Mouse (Mus musculus) left cerebral cortex, postnatal 4 days (tissue): Measurements from ENCODE around the gene Ap4s1. TPM values are rescaled to one million over a fixed set of nuclear protein-coding genes. Genes with fewer than 3 reads are reported as not detected.

ENCODE experiments used
- DNase-seq: peaks from one replicate; pipeline ENCODE4 v3.0.0-alpha.2; 2022
- intact Hi-C: fragments of 180-260 bp; cut with DNase I; formaldehyde crosslinking; loops from one replicate; pipeline ENCODE4 v1.15.1; 2025
- total RNA-seq, 2 experiments: library from RNA; stranded (reverse); gene quantifications; 2 replicates each; pipeline ENCODE4 v1.2.3; 2021

Ap4s1 gene
- total RNA-seq, 2 experiments from 2014 or later = 31.5 to 31.6 TPM

DNA sequence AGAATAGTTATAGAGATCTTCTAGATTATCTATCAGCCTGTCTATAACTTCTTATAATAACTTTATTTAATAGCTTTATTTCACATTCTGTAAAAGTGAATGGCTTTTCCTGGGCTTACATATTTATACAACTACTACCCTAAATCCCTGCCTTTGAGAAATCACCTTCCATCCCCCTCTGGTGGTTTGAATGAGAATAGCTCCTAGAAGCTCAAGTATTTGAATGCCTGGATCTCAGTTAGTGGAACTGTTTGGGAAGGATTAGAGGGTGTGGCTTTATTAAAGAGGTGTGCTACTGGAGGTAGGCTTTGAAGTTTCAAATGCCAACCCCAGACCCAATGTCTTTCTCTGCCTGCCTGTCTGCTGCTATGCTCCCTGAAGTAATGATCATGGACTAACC, 10.9 kb downstream of the Ap4s1 start:
- no peak for DNase-seq
- intact Hi-C loops = no loop called here

DNA sequence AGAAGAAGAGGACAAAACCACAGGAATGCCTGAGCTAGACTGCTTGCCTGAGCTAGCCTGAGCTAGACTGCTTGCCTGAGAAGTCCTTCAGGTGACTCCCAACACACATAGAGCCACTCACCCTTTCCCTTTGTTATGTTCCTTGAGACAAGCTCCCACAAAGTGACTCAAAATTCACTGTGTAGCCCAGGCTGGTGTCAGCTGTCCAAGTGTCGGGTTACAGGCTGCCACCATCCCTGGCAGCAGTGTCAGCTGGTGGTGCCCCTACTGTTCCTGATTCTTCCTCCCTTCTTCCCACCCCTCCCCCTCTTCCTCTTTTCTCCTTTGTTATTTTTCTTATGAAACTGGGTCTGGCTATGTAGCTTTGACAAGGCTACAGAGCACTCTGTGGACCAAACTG, 13.0 kb downstream of the Ap4s1 start:
- intact Hi-C loops = no loop called here
- no peak for DNase-seq

DNA sequence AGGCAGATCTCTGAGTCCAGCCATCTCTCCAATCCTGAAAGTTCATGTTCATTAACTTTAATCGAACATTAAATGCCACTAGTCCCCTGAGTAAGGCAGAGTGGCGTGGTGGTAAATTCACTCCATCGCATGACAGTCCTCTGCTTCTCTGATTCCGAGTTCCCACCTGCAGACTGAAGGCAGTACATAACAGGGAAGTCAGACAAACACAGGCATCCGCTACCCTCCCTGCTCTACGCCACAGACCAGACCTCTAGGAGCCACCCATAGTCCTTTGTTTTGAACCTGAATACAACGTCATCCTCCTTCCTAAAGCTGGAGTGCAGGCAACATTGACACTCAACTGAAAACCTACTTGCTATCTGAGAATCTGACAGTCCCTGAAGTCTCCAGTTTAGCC, 13.7 kb downstream of the Ap4s1 start:
- intact Hi-C loops = no loop called here
- DNase-seq = no peak

DNA sequence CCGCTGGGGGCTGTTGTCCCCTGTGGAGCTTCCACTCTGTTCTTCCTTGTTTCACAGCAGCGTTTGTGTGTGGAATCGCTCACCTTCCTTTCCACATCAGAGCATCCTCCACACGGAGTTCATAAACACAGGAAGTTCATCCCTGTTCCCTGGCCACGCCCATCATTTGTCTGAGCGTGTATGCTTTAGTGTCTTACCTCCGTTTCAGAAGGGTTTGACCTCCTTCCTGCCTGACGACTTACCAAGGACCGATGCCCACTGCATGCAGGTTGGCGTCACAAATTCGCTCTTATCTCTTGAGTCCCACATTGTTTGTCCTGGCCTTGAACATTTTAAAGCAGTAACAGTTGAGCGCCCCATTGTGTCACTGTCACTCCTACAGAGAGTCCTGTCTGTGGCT, 14.9 kb downstream of the Ap4s1 start:
- intact Hi-C loops = no loop called here
- no peak for DNase-seq

DNA sequence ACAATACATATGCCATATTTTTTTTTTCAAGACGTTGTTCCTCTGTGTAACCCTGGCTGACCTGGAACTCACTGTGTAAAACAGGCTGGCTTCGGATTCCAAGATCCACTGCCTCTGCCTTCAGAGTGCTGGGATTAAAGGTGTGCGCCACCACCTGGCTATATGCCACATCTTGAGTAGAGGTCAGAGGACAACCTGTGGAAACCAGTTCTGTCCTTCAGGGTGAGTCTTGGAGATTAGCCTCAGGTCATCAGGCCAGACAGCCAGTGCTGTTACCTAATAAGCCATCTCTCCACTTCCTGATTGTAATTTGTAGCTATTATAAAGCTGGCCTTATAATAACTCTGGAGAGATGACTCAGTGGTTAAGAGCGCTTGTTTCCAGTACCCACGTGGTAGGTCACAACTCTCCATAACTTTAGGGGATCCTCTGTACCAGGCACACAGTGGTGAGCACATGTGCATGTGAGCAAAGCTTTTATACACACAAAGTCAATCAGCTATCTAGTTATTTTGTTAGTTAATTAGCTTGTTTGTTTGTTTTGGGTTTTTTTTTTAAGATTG, 15.9 kb downstream of the Ap4s1 start:
- intact Hi-C loops = no loop called here
- no peak for DNase-seq

DNA sequence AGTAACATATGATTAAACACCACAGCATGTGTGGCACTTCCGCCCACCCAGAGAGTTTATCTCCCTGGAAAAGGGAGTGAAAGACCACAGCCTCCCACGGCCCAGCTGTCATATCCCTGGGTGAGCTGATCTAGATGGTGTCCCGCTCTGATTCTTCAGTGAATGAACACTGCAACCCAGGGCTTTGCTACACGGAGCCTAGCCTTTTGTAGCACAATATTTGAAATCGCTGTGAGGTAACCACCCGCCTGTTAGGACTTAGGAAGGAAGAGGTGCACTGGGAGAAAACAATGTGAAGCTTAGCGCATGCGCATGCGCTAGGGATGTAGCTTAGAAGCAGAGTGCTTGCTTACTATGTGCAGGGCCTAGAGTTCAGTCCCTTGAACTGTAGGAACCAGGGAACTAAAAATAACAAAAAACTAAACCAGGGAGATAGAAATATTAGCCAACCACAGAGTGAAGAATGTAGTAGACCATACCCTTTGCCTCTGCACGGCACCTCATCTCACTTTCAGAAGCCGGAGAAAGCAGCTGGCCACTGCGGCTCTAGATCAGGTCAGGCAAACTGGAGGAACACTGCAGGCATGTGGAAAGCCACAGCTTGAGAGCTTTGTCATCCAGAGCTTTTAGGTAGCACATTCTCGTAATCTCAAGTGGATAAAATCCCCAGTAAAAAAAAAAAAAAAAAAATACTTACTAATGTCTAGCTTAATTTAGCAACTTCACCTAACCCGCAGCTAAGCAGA, 18.3 kb downstream of the Ap4s1 start:
- intact Hi-C loops = no loop called here
- DNase-seq = no peak

DNA sequence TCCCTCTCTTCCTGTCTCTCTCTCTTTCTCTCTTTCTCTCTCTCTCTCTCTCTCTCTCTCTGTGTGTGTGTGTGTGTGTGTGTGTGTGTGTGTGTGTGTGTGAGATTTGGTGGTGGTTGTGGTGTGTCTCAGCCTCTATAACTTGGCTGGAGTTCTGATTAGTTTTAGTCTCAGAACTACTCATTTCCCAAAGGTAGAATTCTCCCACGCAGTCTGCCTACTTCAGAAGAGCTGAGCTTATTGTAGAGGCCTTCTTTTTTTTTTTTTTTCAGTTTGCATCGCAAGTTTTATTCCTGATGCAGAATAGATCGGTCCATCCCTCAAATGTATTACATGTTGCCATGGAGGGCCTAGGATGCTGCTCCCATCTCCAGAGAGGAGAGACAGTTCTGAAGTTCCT, 18.9 kb downstream of the Ap4s1 start:
- intact Hi-C loops = no loop called here
- no peak for DNase-seq

DNA sequence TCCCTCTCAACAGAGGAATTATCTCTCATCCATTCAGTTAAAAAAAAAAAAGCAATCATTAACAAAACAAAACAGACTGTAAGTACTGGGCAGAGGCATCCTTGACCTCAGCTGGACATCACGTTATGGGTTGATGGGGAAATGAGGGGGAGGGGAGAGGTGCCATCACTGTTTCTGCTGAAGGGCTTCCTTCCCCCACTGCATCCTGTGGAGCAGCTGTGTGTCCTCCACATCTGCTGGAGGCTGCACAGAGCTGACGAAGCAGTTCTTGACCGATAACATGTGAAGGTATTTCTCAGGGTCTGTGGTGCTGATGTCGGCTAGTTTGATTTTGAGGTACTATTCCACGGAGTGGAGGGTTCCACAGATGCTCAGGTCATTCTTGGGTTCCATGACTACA, 19.3 kb downstream of the Ap4s1 start:
- no peak for DNase-seq
- intact Hi-C loops = no loop called here

DNA sequence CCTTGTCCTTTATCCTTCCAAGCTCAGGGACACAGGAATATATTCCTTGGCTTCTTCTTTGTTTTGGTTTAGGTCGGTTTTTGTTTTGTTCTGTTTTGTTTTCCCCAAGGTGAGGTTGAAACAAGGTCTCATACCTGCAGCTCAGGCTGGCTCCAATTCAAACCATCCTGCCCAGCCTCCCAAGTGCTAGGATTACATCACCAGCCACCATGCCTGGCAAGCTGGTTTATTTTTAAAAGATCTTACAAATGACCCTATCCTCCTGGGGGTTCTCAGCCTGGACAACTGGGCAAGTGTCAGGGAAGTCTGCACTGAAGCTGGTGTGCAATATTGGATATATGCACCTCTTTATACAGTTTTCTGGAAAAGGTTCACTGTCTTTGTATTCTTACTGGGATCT, 21.9 kb downstream of the Ap4s1 start:
- intact Hi-C loops = no loop called here
- no peak for DNase-seq

DNA sequence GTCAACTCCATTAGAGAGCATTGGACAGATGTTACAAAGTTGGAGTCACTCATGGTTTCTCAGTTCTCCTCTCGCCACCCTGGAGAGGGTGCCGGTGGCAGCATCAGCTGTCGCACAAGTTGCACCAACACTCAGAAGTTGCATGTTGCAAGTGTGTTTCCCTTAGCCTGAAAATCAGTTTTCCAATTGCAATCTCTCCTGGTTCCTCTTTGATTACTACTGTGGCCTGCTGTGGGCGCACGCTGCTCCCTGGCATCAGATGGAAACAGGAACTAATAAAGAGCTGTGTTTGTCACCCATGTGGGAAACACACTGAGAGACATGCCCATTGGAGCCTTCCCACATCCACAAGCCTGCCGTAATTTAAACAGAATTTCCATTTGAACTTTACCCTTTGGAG, 27.8 kb downstream of the Ap4s1 start:
- DNase-seq = no peak
- intact Hi-C loops = no loop called here

DNA sequence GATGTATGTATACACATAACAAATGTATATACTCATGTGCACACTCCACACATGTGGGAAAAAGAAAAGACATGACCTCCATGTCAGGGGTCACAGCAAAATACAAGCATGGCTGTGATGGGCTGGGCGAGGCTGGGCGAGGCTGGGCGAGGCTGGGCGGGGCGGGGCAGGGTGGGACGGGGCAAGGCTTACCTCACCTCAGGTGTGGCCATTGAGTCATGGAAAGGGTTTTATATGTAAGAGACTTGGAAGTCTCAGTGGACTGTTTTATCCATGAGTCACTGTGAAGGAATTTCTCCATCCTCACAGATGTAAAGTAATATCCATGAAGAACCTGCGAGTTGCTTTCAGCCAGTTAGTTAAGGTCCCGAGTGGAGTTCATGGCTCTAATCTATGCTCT, 31.0 kb downstream of the Ap4s1 start:
- intact Hi-C loops = no loop called here
- no peak for DNase-seq

DNA sequence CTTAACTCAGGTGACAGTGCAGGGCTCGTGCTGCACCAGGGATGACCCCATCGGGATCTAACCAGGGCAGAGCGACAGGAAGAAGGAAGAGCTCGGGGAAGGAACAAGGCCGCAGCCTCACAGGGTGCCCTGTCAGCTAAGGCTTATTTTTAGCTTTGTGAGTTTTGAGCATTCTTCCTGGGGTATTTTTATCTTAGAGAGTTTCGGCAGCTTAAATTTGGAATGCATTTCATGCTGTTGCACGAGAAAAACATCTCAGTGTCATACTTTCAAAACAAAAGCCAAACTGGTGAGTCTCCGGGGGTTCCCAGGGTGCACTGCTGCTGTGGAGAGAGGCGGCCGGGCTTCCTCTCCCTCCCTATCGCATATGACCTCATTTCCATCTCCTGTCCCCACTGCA, 38.2 kb downstream of the Ap4s1 start:
- no peak for DNase-seq
- intact Hi-C loops = no loop called here

DNA sequence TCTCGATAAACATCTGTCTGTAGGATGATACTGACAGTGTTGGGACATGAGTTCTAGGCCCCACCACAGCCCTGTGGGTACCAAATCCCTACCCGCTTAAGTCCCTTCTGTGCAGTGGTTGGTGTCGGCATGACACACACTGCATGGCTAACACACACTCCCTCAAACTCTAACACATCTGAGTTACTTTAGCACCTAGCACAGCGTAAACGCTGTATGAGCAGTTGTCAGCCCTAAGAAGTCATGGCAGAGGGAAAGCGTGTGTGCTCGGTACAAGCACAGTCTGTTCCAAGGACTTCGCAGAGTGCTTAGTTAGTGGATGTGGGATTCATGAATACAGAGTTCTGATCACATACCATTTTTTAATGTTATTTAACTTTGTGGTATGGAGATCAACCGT, 39.0 kb downstream of the Ap4s1 start:
- intact Hi-C loops = no loop called here
- no peak for DNase-seq

DNA sequence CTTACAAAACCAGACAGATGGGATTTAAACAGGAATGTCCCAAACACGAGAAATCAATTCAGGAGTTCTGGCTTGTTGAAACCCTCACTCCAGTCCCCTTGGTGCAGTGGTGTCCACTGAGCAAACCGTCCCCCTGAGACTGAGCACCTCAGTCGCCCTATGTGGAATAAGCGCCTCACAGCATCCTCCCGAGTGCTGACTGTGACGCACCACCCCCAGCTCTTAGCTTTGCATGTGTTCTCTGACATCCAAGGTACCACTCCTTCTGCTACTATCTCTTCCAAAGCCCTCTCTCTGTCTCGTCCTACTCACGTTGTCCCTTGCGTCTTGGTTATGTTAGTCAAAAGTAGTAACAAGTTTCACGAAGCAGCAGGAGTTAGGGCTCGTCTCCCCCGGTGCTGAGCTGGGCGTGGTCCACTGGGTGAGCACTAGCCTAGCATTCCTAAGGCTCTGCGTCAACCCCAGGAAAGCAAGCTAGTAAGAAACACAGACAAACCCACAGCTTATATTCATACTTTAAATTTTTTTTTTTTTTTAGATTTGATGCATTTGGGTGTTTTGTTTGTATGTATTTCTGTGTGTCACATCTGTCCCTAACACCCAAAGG, 43.9 kb downstream of the Ap4s1 start:
- intact Hi-C loops = no loop called here
- no peak for DNase-seq

DNA sequence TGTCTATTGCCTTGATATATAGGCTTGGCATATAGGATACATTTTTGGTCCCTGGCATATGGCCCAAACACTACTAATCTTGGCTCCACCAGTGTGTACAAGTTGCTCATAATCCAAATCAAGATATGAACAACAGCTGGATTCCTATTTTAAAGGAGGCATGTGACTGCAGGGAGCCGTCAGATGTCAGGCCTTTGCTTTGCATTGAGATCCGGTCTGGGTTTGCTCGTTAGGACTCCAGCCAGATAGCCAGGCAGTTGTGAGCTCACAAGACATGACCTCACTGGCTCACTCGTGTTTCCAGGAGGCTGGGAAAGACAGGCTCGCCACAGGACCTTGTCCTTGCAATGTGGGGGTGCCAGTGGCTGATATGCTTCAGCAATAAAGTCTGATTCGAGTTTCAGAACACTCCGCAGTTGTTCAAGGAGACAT, 45.0 kb downstream of the Ap4s1 start:
- no peak for DNase-seq
- intact Hi-C loops = no loop called here

DNA sequence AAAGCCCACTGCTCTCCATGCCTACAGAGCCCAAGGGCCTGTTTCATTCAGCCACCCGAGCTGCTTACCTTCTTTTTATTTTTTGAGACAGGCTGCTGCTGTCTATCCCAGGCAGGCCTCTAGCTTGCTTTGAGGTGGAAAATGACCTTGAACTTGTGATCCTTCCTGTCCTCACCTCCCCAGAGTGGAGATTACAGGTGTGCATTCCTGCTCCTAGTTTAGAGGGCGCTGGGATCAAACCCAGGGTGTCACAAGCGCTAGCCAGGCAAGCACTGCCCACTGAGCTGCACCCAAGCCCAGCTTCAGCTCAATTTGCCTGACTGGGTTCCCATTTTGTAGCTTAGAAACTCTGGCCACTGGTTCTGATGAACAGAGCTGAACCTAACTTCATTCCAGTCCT, 45.5 kb downstream of the Ap4s1 start:
- intact Hi-C loops = no loop called here
- DNase-seq = no peak

DNA sequence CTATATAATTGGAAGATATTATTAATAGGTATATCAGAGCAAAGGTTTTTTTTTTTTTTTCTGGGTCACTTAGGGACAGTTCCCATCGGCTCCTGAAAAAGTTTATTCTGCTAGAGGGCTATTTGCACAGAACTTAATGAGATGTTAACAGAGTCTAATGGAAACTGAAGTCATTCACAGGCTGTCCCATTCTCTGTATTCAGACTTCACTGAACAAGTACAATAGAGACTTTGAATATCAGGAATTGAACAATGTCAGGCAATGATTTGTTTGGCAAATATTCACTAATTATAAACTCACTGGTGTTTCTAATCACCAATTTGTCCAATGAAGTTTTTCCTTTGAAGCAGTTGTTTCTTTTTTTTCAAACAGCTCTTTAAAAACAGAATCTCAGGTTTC, 46.0 kb downstream of the Ap4s1 start:
- DNase-seq = no peak
- intact Hi-C loops = no loop called here

DNA sequence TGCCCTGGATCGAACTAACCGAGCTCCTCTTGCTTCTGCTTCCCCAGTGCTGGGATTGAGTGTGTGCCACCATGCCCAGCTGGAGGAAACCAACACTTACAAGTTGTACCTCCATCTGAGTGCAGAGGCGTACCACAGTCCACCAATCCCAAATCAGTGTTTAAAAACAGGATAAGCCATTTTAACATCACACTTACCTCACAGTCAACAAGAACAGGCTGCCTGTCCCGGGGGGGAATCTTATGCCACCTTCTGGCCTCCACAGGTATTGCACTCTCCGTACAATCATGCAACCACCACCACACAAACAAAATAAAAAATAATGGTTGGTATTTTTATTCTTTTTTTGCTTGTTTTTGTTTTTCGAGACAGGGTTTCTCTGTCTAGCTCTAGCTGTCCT, 50.9 kb downstream of the Ap4s1 start:
- peak; percentile 30 for DNase-seq
- intact Hi-C loops = no loop called here

DNA sequence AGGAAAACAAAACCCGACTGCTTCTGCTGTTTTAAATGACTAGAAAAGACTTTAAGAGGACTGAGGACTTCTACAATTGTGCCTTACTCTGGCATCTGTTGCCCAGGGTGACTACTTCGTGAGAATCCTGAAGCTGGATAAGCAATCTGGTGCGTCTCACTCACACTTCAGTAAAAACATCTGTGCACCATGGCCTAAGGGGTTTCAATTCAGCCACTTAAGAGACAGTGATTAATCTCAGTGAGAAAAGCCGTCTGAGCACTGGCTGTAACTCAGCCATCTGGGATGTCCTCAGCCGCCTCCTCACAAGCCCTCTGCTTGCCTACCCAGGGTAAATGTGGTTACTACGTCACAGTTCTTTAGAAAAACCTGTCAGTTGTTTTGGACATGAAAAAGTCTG, 54.1 kb downstream of the Ap4s1 start:
- DNase-seq = no peak
- intact Hi-C loops = no loop called here

DNA sequence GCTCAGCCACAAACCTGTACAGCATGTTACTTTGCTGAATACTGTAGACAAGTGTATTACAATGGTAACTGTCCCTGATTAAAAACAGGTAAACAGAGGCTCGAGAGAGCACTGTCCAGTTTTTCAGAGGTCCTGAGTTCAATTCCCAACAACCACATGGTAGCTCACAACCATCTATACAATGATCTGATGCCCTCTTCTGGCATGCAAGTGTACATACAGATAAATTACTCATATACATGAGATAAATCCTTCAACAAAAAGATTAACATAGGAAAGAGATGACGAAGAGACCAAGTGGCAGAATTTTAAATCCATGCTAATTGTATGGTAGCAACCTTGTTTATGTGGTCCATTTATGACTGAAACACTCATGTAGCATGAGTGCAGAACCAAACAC, 56.5 kb downstream of the Ap4s1 start:
- intact Hi-C loops = no loop called here
- no peak for DNase-seq

DNA sequence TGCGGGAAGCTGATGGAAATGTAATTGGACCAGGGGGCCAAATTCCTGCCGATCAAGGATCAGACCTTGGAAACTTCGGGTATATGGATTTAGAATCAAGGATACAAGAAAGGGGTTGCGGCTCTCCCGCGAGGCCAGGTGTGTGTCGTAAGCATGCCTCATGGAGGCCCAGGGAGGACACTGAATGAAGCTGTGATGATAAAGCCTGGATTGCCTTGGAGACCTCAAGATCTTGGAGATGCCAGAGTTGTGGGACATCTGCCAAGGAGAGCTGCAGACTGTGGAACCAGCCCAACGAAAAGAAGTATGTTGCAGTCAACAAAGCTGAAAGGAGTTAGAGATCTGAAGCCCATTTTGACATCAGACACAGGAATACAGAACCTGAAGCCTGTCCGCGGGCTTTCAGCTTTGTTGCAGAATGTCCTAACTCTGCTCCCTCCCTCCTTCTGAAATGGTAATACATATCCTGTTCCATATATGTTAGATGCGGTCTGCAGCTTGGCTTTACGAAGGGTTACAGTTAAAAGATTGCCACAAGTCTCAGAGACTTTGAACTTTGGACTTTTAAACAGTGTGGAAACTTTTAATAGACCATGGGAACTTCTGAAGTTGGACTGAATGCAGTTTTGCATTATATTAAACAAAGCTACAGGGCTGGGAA, 65.2 kb downstream of the Ap4s1 start:
- no peak for DNase-seq
- intact Hi-C loops = no loop called here

DNA sequence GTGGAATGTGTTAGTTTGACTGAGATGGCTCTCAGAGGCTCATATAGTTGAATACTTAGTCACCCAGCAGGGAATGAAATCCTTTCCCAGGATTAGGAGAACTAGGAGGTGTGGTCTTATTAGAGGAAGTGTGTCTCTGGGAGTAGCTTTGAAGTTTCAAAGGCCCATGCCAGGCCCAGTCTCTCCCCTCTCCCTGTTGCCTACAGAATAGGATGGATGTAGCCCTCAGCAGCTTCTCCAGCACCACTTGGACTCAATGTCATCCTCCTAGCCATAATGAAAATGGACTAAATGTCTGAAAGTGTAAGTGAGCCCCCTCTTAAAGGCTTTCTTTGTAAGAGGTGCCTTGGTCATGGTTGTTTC, 65.7 kb downstream of the Ap4s1 start:
- intact Hi-C loops = no loop called here

More for the DNA sequence above, 65.7 kb downstream of the Ap4s1 start:
- DNase-seq = no peak
